Mouse (Mus musculus): ENCODE results near the gene Slit3.

GRCm38 (mm10) chr11:35513343-35513742, 392.3 kb downstream of the Slit3 start:
- TF ChIP-seq CTCF (IDR thresholded peaks at IDR 0.05; ENCODE audit: borderline replicate concordance, insufficient read depth, low read length) (no peak), POLR2A (IDR thresholded peaks at IDR 0.05; ENCODE audit: low read depth, low read length) (no peak)
